Mouse (Mus musculus): ENCODE measurements at regions not wholly inside any gene's neighbourhood (a gene's known extent, or its start where the extent isn't known, plus 50 kb on each side); places are given as distances from the start of the nearest gene placed in this dataset.

DNA sequence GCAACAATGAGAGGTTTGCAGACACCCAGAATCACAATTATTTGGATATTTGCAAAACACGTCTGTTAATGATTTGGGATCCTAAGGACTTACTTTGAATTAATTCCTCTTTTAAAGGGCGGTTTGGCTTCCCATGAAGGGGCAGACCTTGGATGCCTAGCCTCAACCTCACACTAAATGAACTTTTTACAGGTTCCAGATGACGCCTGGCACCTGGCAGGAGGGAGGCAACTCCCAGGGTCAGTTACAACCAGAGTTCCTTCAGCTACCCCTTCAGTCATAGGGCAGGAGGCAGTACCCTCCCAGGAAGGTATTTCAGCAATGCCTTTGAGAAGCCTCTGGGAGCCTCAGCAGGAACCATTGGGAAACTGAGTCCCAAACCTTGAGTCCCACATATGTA lies 57.9 kb upstream of the Stx18 start:
- Histone ChIP-seq H3K27me3 (0 out of 2 replicates have a peak, but pooled peaks cover under 1% of the 10 kb centered on the region), H3K9me3 (replicated peaks) (no peaks in the 10 kb centered on the region), H3K9ac (no peak overlapping the region), H3K36me3 (no peaks in the 10 kb centered on the region), H3K4me2 (no peak overlapping the region), H3K27ac (no peak overlapping the region), H3K4me1 (no peaks in the 10 kb centered on the region), H3K4me3 (replicated peaks) (no peak overlapping the region)
- ATAC-seq (replicated peaks; ENCODE audit: low FRiP score): no peak
- 79% methylated on average over 3 of the region's 3 CpGs for WGBS

- 48% methylated on average over 4 of the region's 4 CpGs for WGBS
Measured at GRCm38 (mm10) chr5:37976943-37977434, 61.6 kb upstream of the Stx18 start.

DNA sequence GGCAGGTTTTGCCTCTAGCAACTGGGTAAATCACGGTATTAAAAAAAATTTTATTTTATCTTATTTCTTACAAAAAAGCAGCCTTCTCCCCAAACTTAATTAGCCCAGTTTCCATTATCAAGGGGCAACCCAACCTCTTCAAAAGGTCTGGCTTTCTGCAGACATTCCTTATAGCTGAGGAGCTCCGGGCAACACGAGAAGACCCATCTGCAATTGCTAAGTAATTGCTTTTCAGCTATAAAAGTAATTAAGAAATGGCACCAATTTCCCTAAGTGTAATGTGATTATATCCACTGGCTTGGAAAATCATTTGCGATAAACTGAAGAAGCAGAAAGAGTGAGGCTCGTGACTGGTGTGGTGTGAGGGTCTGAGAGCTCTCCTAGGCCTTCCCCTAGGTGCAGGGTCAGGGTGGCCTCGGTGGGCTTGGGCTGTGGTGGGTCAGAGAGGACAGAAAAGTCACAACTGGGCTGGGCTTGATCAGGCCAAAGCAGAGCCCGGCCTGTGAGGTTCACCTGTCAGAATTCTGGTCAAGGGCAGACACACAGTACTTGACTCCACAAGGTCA lies 65.5 kb upstream of the Stx18 start:
- Histone ChIP-seq H3K27me3 (peaks cover 56% of the 10 kb centered on the region), H3K4me2 (no peak overlapping the region), H3K9ac (no peak overlapping the region), H3K36me3 (no peaks in the 10 kb centered on the region), H3K4me3 (replicated peaks) (no peak overlapping the region), H3K9me3 (replicated peaks) (no peaks in the 10 kb centered on the region), H3K27ac (no peak overlapping the region), H3K4me1 (peaks cover 5% of the 10 kb centered on the region)
- 62% methylated on average over 7 of the region's 7 CpGs for WGBS
- no peak for ATAC-seq (replicated peaks; ENCODE audit: low FRiP score)

More at GRCm38 (mm10) chr5:37976943-37977434, 61.6 kb upstream of the Stx18 start:
- H3K4me2 ChIP-seq: no peak overlapping the region
- H3K9ac ChIP-seq: no peak overlapping the region
- H3K27me3 ChIP-seq: peaks cover 21% of the 10 kb centered on the region; the same call in 1 of the 2 replicates
- no peaks in the 10 kb centered on the region for H3K9me3 ChIP-seq (replicated peaks)
- H3K36me3 ChIP-seq: no peaks in the 10 kb centered on the region
- no peak overlapping the region for H3K27ac ChIP-seq
- H3K4me1 ChIP-seq: no peaks in the 10 kb centered on the region
- no peak overlapping the region for H3K4me3 ChIP-seq (replicated peaks)
- no peak for ATAC-seq (replicated peaks; ENCODE audit: low FRiP score)

GRCm38 (mm10) chr5:37971724-37972123 lies 66.8 kb upstream of the Stx18 start:
- Histone ChIP-seq H3K4me1 (peaks cover 14% of the 10 kb centered on the region), H3K4me3 (replicated peaks) (no peak overlapping the region), H3K27me3 (peaks cover 69% of the 10 kb centered on the region), H3K9ac (no peak overlapping the region), H3K27ac (no peak overlapping the region), H3K4me2 (0 out of 2 replicates have a peak overlapping the region, but pooled peaks have one; percentile 12), H3K9me3 (replicated peaks) (no peaks in the 10 kb centered on the region), H3K36me3 (no peaks in the 10 kb centered on the region)
- no peak for ATAC-seq (replicated peaks; ENCODE audit: low FRiP score)
- WGBS: 49% methylated on average over 11 of the region's 11 CpGs

DNA sequence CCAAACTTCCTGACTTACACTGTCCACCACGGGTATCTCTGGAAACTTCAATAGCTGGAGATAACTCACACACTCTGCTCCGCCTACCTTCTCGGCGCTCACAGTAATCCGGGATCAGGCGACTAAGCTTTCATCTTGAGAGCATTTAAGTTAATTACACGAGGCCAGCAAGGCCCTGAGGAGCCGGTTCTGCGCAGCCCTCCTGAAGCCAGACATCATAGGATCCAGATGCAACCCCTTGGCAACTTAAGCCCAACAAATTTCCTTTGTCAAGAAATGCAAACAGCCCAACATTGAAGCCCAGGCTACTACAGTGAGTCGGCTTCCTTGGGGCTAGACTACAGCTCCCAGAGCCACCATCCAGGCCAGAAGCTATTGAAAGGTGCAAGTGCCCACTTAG lies 69.9 kb upstream of the Stx18 start:
- Histone ChIP-seq H3K9me3 (replicated peaks) (no peaks in the 10 kb centered on the region), H3K9ac (no peak overlapping the region), H3K27ac (no peak overlapping the region), H3K4me3 (replicated peaks) (peak overlapping the region; percentile 14), H3K27me3 (peaks cover 77% of the 10 kb centered on the region), H3K36me3 (no peaks in the 10 kb centered on the region), H3K4me1 (peaks cover 14% of the 10 kb centered on the region), H3K4me2 (peak overlapping the region; percentile 46)
- 3% methylated on average over 10 of the region's 10 CpGs for WGBS
- ATAC-seq (replicated peaks; ENCODE audit: low FRiP score): no peak; the same call in 1 of the 2 replicates

- Histone ChIP-seq H3K27ac (no peak overlapping the region), H3K4me2 (peak overlapping the region; percentile 46), H3K9ac (no peak overlapping the region), H3K36me3 (no peaks in the 10 kb centered on the region), H3K4me1 (peaks cover 14% of the 10 kb centered on the region), H3K4me3 (replicated peaks) (peak overlapping the region; percentile 14), H3K9me3 (replicated peaks) (no peaks in the 10 kb centered on the region), H3K27me3 (peaks cover 81% of the 10 kb centered on the region)
- WGBS: under 1% methylated on average over 14 of the region's 14 CpGs
- ATAC-seq (replicated peaks; ENCODE audit: low FRiP score): no peak
Measured at GRCm38 (mm10) chr5:37967914-37968375, 70.6 kb upstream of the Stx18 start.

DNA sequence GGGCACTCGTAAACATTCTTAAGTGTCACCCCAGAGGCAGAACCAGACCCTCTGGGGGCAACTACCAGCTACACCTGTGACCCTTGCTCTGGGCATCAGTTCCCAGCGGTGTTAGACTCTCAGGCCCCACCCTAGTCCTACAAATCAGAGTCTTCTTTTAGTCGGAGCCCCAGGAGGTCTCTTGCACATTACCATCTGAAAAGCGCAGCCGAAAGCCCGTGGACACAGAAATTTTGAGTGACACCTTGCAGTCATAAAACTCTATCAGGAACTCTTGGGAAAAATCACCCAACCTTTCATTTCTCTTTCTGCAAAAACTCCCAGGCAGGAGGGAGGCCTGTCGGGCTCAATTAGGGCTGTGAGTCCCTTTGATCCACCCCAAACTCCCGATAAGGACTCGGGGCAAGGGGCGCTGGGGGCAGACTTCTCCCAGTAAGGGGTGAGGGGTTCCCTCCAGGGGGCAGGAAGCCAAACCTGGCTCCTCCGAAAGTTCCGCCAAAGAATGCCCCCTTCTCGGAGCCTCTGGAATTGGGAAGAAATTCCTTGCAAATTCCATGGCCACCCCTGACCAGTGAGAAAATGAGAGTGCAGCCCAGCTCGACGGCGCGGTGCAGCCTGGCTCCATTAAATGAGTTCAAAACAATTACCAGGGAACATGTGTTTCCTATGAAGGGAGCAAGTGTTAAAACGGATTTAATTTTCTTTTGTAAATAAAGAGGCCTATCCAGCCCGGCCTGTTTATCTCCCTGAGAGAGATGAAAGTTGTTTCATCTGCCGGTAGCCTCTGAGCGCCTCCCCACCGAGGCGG lies 71.2 kb upstream of the Stx18 start:
- no peak for ATAC-seq (replicated peaks; ENCODE audit: low FRiP score)
- H3K9ac ChIP-seq: no peak overlapping the region
- H3K9me3 ChIP-seq (replicated peaks): no peaks in the 10 kb centered on the region
- no peaks in the 10 kb centered on the region for H3K36me3 ChIP-seq
- H3K4me1 ChIP-seq: peaks cover 14% of the 10 kb centered on the region
- peaks cover 87% of the 10 kb centered on the region for H3K27me3 ChIP-seq
- peak overlapping the region; percentile 46 for H3K4me2 ChIP-seq
- H3K4me3 ChIP-seq (replicated peaks): peak overlapping the region; percentile 14; the same call in 1 of the 2 replicates
- no peak overlapping the region for H3K27ac ChIP-seq
- WGBS: 7% methylated on average over 23 of the region's 23 CpGs

- Histone ChIP-seq H3K27me3 (peaks cover 60% of the 10 kb centered on the region), H3K9ac (no peak overlapping the region)
Measured at GRCm38 (mm10) chr5:37963688-37964087, 74.9 kb upstream of the Stx18 start.

DNA sequence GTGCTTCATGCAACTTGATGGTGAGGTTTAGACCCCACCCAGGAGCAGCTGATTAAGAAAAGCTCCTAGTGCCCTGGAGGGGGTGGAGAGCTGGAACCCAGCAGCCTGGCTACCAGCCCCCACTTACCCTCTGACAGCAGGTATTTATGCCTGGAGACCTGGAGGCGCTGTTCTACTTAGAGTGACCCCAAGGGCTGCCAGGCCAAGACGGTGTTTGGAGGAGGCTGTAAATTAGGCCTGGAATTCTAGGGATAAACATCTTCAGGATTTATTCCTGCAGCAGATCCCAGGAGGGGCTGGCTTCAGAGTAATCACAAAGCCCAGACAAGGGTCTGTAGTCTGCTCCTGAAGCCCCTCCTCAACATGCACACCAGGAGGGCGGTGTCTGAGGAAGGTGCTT lies 76.0 kb upstream of the Stx18 start:
- ATAC-seq (replicated peaks; ENCODE audit: low FRiP score): no peak
- 22% methylated on average over 3 of the region's 3 CpGs for WGBS
- no peak overlapping the region for H3K27ac ChIP-seq
- H3K9me3 ChIP-seq (replicated peaks): no peaks in the 10 kb centered on the region
- H3K36me3 ChIP-seq: no peaks in the 10 kb centered on the region
- H3K4me1 ChIP-seq: peaks cover 4% of the 10 kb centered on the region; the same call in 1 of the 2 replicates
- H3K9ac ChIP-seq: no peak overlapping the region
- H3K27me3 ChIP-seq: peaks cover 48% of the 10 kb centered on the region
- no peak overlapping the region for H3K4me3 ChIP-seq (replicated peaks)
- H3K4me2 ChIP-seq: no peak overlapping the region

More at GRCm38 (mm10) chr5:37963688-37964087, 74.9 kb upstream of the Stx18 start:
- no peak for ATAC-seq (replicated peaks; ENCODE audit: low FRiP score)
- 62% methylated on average over 8 of the region's 8 CpGs for WGBS
- peaks cover 14% of the 10 kb centered on the region for H3K4me1 ChIP-seq
- no peak overlapping the region for H3K4me2 ChIP-seq
- H3K4me3 ChIP-seq (replicated peaks): no peak overlapping the region
- no peak overlapping the region for H3K27ac ChIP-seq
- H3K9me3 ChIP-seq (replicated peaks): no peaks in the 10 kb centered on the region
- no peaks in the 10 kb centered on the region for H3K36me3 ChIP-seq

DNA sequence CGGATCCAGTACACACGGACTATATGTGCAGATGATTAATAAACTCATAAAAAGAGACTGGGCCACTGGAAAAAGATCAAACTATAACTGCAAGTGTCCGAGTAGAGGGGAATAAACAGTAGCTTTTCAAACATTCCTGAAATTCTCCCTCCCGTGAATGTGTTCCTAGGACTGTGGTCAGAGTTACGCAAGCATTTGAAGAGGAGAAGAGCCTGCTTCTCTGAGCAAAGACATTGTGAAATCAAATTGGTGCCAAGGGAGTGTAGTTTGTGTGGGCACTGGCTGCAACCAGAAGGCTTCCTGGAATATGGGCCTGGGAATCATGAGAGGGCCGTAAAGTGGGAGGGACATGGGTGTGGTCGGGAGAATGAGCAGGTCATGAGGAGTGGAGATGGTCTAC lies 78.3 kb upstream of the Stx18 start:
- Histone ChIP-seq H3K27ac (no peak overlapping the region), H3K4me2 (no peak overlapping the region), H3K9ac (no peak overlapping the region), H3K27me3 (peaks cover 25% of the 10 kb centered on the region; the same call in 1 of the 2 replicates), H3K36me3 (no peaks in the 10 kb centered on the region), H3K9me3 (replicated peaks) (no peaks in the 10 kb centered on the region), H3K4me3 (replicated peaks) (no peak overlapping the region), H3K4me1 (no peaks in the 10 kb centered on the region)
- WGBS: 67% methylated on average over 7 of the region's 7 CpGs
- ATAC-seq (replicated peaks; ENCODE audit: low FRiP score): no peak

DNA sequence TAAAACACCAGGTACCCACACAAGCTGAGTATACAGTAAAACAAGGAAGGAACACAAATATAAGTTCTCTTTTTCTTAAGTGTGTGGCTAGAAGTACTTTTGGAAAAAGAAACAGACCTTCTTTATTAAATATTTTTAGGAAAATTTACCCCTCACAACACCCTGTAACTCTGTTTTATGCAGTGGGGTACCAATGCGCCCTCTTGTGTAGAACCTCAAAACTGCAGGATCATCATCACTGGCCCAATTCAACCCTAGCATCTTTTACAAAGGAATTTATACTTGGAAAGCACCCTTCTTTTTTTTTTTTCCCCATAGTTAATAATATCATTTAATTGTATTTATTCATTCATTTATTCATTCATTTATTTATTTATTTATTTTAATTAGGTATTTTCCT lies 86.4 kb upstream of the Stx18 start:
- WGBS: 2% methylated on average over 1 of the region's 1 CpGs
- no peak for ATAC-seq (replicated peaks; ENCODE audit: low FRiP score)
- no peak overlapping the region for H3K27ac ChIP-seq
- H3K4me3 ChIP-seq (replicated peaks): no peak overlapping the region
- H3K9me3 ChIP-seq (replicated peaks): no peaks in the 10 kb centered on the region
- H3K9ac ChIP-seq: no peak overlapping the region
- no peak overlapping the region for H3K4me2 ChIP-seq
- peaks cover 3% of the 10 kb centered on the region; the same call in 1 of the 2 replicates for H3K27me3 ChIP-seq
- no peaks in the 10 kb centered on the region for H3K4me1 ChIP-seq
- H3K36me3 ChIP-seq: no peaks in the 10 kb centered on the region

DNA sequence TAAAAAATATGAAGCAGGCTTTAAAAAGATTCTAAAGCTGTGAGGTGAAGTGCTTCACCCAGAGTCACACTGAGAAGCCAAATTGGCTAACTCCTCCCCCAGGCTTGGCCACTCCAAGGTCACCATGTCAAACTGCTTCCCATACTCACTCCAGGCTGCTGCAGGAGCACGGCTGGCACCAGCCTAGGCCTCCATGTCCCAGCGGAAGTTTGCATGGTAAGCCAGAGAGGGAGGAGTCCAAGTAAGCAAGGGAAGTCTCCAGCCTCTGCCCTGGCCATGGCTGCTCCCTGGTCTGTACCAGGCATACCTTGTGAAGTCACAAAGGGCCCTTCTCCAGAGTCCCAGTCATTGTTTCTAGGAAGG lies 105.8 kb upstream of the Stx18 start:
- no peaks in the 10 kb centered on the region for H3K4me1 ChIP-seq
- no peaks in the 10 kb centered on the region for H3K27me3 ChIP-seq
- no peak for ATAC-seq (replicated peaks; ENCODE audit: low FRiP score)
- H3K36me3 ChIP-seq: no peaks in the 10 kb centered on the region
- H3K27ac ChIP-seq: no peak overlapping the region
- H3K4me3 ChIP-seq (replicated peaks): no peak overlapping the region
- no peak overlapping the region for H3K4me2 ChIP-seq
- H3K9me3 ChIP-seq (replicated peaks): no peaks in the 10 kb centered on the region
- 30% methylated on average over 2 of the region's 2 CpGs for WGBS
- no peak overlapping the region for H3K9ac ChIP-seq
